Mouse (Mus musculus): ENCODE results near the gene Ankrd13c. TPM values are rescaled to one million over a fixed set of nuclear protein-coding genes. Genes with fewer than 3 reads are reported as not detected.

The Ankrd13c gene
- 26.6 and 27.7 TPM in 2 replicates for polyA plus RNA-seq (2016; fragmentation: Nextera tagmentation; extraction: Ambion mirVana)

DNA sequence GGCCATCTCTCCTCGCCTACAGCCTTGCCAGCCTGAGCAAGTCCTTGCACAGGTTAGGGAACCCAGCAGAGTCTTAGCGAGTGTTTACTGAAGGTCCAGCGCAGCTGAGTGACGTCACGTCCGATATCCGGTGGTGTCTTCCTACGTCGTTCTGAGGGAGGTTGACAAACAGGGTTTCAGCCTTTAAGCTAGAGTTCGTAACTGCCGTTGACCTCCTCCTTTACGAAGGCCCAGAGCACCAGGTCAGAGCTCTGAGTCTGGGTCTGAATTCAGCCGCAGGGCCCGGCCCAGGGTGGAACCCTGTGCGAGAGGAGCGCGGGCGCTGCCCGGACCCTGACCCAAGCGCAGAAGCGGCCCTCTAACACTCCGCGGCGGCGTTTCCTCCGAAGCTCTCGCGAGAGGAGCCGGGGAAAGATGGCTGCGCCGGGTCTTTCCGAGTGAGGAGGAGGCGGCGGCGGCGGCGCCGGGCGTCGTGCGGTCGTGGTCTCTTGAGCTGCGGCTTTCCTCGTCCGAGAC is at the start of gene Ankrd13c:
TSS of gene Ankrd13c (plus strand) at position 397 of the 516 bp plus-strand sequence.
- Histone ChIP-seq H3K27ac (peak within 1 kb of the TSS; percentile 97), H3K36me3 (replicated peaks) (no peaks in the 10 kb centered on the region), H3K27me3 (peaks cover 4% of the 10 kb centered on the region; the same call in 1 of the 2 replicates), H3K4me2 (peak within 1 kb of the TSS; percentile 94), H3K9ac (peak within 1 kb of the TSS; percentile 96), H3K9me3 (no peaks in the 10 kb centered on the region), H3K4me1 (peaks cover 30% of the 10 kb centered on the region), H3K4me3 (replicated peaks) (peak within 1 kb of the TSS; percentile 99)
- WGBS, result under 1% methylated on average over 33 of the region's 45 CpGs
- ATAC-seq (ENCODE audit: low FRiP score), result peak; percentile 97

DNA sequence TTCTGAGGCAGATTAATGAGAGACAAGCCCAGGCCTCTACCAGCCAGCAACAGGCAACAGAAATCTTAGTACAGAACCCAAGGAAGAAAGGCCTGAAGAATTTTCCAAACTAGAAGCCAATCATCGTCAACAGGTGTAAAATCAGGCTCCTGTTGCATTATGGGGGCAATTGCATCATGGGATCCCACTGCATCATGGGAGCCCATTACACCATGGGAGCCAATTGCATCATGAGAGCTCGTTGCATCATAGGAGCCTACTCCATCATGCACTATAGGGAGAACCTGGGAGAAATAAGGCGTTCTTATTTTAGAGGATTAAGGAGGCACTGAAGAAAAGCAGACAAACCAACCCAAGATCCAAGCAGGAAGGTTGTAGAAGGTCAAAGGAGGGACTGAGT is 49.4 kb upstream of the Ankrd13c start:
- Histone ChIP-seq H3K36me3 (replicated peaks) (peaks cover 3% of the 10 kb centered on the region; the same call in 1 of the 2 replicates), H3K9me3 (no peaks in the 10 kb centered on the region), H3K4me3 (replicated peaks) (no peak overlapping the region), H3K27me3 (no peaks in the 10 kb centered on the region), H3K4me1 (no peaks in the 10 kb centered on the region), H3K9ac (no peak overlapping the region), H3K27ac (no peak overlapping the region), H3K4me2 (no peak overlapping the region)
- 84% methylated on average over 3 of the region's 3 CpGs for WGBS
- ATAC-seq (ENCODE audit: low FRiP score), result no peak

DNA sequence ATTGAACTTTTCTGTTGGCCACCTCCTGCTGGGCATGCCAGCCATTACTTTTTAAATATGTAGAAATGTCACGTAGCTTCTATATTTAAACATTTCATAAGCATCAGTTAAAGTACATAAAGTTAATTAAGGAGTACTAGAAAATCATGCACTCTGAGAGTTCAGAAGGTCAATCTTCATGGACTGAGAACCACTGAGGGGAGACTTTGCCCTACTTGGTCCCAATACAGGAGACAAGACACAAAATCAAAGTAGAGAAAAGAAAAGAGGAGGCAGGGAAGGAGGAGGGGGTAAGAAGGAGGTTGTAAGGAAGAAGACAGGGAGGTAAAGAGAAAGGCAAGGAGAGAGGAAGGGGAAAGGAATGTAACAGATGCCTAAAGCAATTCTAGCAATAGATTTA is 47.1 kb upstream of the Ankrd13c start:
- Histone ChIP-seq H3K4me3 (replicated peaks) (no peak overlapping the region), H3K27me3 (no peaks in the 10 kb centered on the region), H3K36me3 (replicated peaks) (peaks cover 3% of the 10 kb centered on the region; the same call in 1 of the 2 replicates), H3K27ac (no peak overlapping the region), H3K9ac (no peak overlapping the region), H3K4me2 (no peak overlapping the region), H3K9me3 (no peaks in the 10 kb centered on the region), H3K4me1 (no peaks in the 10 kb centered on the region)
- no peak for ATAC-seq (ENCODE audit: low FRiP score)
- 92% methylated on average over 1 of the region's 1 CpGs for WGBS

DNA sequence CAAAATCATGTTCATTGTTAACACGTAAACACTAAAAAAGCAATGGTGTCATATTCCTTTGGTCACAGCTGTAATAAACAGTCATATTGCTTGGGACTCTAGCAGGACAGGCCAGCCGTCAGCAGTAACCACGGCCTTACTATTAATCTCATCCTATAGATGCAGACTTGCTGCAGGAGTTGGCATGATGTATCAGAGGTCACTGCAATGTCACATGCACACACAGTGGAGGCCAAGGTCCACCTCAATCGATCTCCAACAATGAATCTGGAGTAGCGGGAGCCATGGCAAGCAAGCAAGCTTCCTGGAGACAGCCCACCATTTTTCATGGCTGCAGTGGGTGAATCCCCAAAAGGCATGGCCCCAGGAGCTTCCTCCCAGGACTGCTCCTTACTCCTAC is 45.3 kb upstream of the Ankrd13c start:
- Histone ChIP-seq H3K9ac (no peak overlapping the region), H3K4me2 (no peak overlapping the region), H3K4me1 (no peaks in the 10 kb centered on the region), H3K27me3 (no peaks in the 10 kb centered on the region), H3K9me3 (no peaks in the 10 kb centered on the region), H3K4me3 (replicated peaks) (no peak overlapping the region), H3K36me3 (replicated peaks) (no peaks in the 10 kb centered on the region; the same call in 1 of the 2 replicates), H3K27ac (no peak overlapping the region)
- 95% methylated on average over 5 of the region's 5 CpGs for WGBS
- ATAC-seq (ENCODE audit: low FRiP score), result no peak

DNA sequence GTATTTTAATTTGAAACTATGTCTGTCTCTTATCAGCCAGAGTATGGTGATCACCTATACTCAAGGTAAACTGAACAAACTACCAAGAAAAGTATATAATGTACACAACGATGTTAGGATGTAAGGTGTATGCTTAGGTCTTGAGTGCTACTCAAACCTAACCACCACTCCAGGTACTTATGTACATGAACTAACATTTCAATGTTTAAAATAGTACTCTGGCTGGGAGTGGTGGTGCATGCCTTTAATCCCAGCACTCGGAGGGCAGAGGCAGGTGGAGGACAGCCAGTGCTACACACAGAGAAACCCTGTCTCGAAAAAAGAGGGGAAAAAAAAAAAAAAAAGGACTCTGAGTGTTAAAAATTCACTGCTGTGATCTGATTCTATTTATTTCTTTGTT is 38.9 kb upstream of the Ankrd13c start:
- H3K36me3 ChIP-seq (replicated peaks), result no peaks in the 10 kb centered on the region; the same call in 1 of the 2 replicates
- no peak for ATAC-seq (ENCODE audit: low FRiP score)
- H3K4me1 ChIP-seq, result no peaks in the 10 kb centered on the region
- no peak overlapping the region for H3K4me2 ChIP-seq
- H3K27me3 ChIP-seq, result no peaks in the 10 kb centered on the region
- H3K4me3 ChIP-seq (replicated peaks), result no peak overlapping the region
- 80% methylated on average over 3 of the region's 3 CpGs for WGBS
- H3K9me3 ChIP-seq, result no peaks in the 10 kb centered on the region
- H3K9ac ChIP-seq, result no peak overlapping the region
- no peak overlapping the region for H3K27ac ChIP-seq

DNA sequence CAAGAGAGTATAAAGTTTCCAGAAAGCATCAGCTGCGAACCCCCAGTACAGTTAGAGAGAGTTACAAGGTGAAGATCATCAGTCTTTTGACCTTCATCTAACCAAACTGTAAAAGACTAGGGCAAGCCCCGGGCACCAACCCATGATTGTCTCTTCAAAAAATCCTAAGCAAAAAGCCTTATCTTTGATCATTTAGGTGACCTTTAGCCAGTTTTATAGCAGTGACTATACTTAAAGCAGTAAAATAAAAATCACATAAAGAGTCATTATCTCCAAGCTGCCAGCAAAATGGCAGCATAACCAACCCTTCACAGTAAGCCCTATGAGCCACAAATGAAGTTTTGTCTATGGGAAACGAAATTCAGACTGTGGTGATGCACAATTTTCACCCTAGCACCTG is 36.8 kb upstream of the Ankrd13c start:
- no peak overlapping the region for H3K27ac ChIP-seq
- H3K4me2 ChIP-seq, result no peak overlapping the region
- no peaks in the 10 kb centered on the region for H3K4me1 ChIP-seq
- WGBS, result 76% methylated on average over 3 of the region's 3 CpGs
- no peak overlapping the region for H3K4me3 ChIP-seq (replicated peaks)
- no peak overlapping the region for H3K9ac ChIP-seq
- no peaks in the 10 kb centered on the region for H3K27me3 ChIP-seq
- no peaks in the 10 kb centered on the region; the same call in 1 of the 2 replicates for H3K36me3 ChIP-seq (replicated peaks)
- H3K9me3 ChIP-seq, result no peaks in the 10 kb centered on the region
- no peak for ATAC-seq (ENCODE audit: low FRiP score)

DNA sequence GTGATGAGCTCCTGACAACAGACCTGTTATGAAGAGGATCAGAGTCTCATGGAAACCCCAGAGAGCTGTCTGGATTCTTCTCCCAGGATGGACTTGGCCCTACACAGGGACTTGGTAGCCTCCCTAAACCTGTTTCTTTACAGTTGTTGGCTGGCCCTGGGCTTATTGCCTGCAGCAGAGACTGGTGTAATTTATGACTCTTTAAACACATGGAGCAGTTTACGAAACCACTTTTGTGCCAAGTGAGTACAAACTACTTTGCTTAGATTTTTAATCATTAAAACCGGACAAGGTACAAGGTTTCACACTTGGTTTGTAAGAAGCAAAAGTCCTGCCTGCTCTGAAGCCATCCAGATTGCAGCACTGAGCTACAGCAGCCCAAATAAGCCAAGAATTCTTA is 34.9 kb upstream of the Ankrd13c start:
- ATAC-seq (ENCODE audit: low FRiP score), result no peak
- no peak overlapping the region for H3K4me3 ChIP-seq (replicated peaks)
- no peak overlapping the region for H3K27ac ChIP-seq
- WGBS, result 97% methylated on average over 2 of the region's 2 CpGs
- H3K27me3 ChIP-seq, result no peaks in the 10 kb centered on the region
- H3K9ac ChIP-seq, result no peak overlapping the region
- H3K9me3 ChIP-seq, result no peaks in the 10 kb centered on the region
- no peaks in the 10 kb centered on the region for H3K36me3 ChIP-seq (replicated peaks)
- H3K4me2 ChIP-seq, result no peak overlapping the region
- no peaks in the 10 kb centered on the region for H3K4me1 ChIP-seq

DNA sequence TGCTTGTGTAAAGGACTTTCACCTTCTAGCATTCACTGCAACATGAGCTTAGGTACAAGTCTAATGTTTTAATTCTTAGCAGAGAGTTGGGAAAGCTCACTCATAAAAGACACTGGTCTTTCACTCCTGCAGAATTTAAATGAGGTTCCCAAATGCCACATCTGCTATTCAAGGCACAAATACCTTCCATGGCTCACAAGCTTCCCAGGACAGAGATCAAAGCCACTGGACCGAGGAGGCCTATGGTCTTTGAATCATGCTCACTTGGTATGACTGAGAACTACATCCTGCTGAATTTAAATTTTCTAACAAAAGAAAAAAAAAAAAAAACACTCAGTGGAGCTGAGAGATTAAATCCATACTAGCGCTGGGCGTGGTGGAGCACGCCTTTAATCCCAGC is 30.7 kb upstream of the Ankrd13c start:
- Histone ChIP-seq H3K4me2 (no peak overlapping the region), H3K9me3 (no peaks in the 10 kb centered on the region), H3K27me3 (no peaks in the 10 kb centered on the region), H3K4me1 (no peaks in the 10 kb centered on the region), H3K36me3 (replicated peaks) (no peaks in the 10 kb centered on the region), H3K4me3 (replicated peaks) (no peak overlapping the region), H3K27ac (no peak overlapping the region), H3K9ac (no peak overlapping the region)
- 71% methylated on average over 4 of the region's 4 CpGs for WGBS
- ATAC-seq (ENCODE audit: low FRiP score), result no peak

DNA sequence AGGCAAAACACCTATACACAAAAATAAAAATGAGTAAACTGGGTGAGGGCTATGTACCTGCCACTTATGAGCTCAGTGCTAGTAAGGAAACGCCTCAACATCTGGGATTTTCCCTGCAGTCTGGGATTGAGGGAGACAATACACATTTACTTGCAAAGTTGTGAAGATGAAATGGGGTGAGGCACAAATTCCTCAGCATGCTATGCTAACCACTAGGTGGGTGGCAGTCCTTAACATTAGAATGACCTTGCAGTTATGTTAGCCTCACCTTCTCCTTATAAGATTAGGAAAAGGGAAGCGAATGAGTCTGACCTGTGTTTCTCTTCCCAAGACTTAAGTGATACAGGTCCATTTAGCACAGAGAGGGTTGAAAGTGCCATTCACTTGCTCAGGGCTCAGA is 25.7 kb upstream of the Ankrd13c start:
- ATAC-seq (ENCODE audit: low FRiP score), result no peak
- Histone ChIP-seq H3K27ac (no peak overlapping the region), H3K27me3 (no peaks in the 10 kb centered on the region), H3K4me2 (no peak overlapping the region), H3K36me3 (replicated peaks) (no peaks in the 10 kb centered on the region), H3K9ac (no peak overlapping the region), H3K4me1 (peaks cover 6% of the 10 kb centered on the region; the same call in 1 of the 2 replicates), H3K9me3 (no peaks in the 10 kb centered on the region), H3K4me3 (replicated peaks) (no peak overlapping the region)
- WGBS, result 89% methylated on average over 2 of the region's 2 CpGs

DNA sequence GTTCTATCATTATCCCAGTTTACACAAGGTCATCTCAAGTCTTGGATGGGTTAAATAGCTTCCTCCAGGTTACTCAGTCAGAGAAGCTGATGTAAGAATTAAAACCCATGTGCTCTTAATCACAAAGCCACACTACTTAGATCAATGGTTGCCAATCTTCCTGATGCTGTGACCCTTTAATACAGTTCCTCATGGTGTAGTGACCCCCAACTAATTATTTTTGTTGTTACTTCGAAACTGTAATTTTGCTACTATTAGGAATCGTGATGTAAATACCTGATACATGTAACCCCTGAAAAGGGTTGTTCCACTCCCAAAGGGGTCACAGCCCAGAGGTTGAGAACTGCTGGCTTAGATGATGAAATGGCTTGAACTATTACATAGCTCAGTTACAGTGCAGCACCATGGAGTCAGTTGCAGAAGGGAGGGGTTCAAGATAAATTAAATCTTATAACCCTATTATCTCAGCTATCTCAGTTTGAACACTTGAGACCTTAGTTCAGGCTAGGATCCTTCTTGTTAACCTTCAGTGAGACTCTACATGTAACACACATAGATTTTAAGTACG is 23.7 kb upstream of the Ankrd13c start:
- Histone ChIP-seq H3K4me3 (replicated peaks) (no peak overlapping the region), H3K27ac (no peak overlapping the region), H3K4me1 (peaks cover 6% of the 10 kb centered on the region; the same call in 1 of the 2 replicates), H3K27me3 (no peaks in the 10 kb centered on the region), H3K4me2 (no peak overlapping the region), H3K36me3 (replicated peaks) (no peaks in the 10 kb centered on the region), H3K9ac (no peak overlapping the region), H3K9me3 (no peaks in the 10 kb centered on the region)
- 76% methylated on average over 3 of the region's 3 CpGs for WGBS
- ATAC-seq (ENCODE audit: low FRiP score), result no peak

DNA sequence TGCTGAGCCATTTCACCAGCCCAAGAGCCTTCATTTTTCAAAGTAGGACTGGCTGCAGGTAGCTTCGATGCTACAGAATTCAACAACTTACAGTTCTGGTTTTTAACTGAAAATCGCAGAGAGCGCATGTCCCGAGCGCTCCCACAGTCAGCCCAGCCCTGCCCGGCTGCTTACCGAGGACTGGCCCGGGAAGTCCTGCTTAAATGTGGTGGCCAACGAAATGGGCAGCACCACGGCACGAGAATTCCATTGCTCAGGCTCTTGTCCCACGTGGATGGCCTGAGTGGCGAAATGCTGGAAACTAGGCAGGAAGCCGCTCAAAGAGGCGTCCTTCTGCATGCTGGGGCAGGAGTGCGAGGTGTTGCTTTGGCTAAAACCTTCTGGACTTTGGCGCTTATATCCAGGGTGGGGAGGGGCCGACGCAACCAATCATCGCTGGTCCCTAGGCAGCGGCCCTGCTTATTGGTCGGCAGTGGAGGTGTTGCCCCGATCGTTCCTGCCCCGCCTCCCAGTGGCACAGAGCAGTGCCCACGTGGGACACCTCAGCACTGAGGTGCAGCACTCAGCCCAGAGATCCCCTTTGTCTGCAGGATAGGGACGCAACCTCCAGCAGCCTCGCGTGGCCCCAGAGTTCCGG is 22.2 kb upstream of the Ankrd13c start, which contains the start of gene Cth:
TSS of gene Cth (minus strand) at position 386 of the 637 bp plus-strand sequence.
- Histone ChIP-seq H3K4me3 (replicated peaks) (peak within 1 kb of the TSS; percentile 50), H3K4me1 (peaks cover 6% of the 10 kb centered on the region; the same call in 1 of the 2 replicates), H3K27me3 (no peaks in the 10 kb centered on the region), H3K27ac (no peak within 1 kb of the TSS), H3K9me3 (no peaks in the 10 kb centered on the region), H3K36me3 (replicated peaks) (no peaks in the 10 kb centered on the region), H3K4me2 (peak within 1 kb of the TSS; percentile 79), H3K9ac (peak within 1 kb of the TSS; percentile 48)
- under 1% methylated on average over 30 of the region's 30 CpGs for WGBS
- ATAC-seq (ENCODE audit: low FRiP score), result peak; percentile 100

DNA sequence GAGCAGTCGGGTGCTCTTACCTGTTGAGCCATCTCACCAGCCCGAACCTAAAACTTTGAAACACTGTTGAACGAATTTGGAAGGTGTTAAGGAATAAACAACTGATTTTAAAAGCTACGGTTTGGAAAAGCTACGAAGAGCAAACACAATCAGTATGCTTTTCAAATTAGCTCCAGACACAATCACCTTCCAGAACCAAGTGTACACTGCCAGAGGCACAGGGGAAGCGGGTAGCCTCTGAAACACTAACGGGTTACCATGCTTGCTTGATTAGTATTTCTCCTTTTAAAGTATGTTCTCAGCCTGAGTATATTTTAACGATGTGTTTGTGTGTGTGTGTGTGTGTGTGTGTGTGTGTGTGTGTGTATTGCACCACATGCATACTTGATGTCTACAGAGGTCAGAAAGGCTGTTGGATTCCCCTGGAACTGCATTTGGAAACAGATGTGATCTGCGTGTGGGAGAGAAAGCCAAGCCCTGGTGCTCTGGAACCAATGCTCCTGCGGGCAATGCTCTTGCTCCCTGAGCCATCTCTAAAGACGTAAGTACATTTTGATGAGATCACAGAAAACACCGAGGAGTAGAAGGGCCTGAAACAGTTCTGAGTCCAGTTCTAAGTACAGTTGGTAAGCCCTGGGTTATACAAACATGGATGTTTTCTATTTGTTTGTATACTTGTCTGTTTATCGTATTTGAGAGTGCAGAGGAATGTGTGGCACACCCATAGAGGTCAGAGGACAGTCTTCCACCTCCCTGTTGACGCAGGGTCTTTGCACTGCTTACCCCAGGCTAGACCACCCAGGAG is 21.1 kb upstream of the Ankrd13c start:
- H3K27me3 ChIP-seq, result no peaks in the 10 kb centered on the region

More for the DNA sequence above, 21.1 kb upstream of the Ankrd13c start:
- Histone ChIP-seq H3K4me1 (peaks cover 6% of the 10 kb centered on the region; the same call in 1 of the 2 replicates), H3K4me2 (no peak overlapping the region), H3K4me3 (replicated peaks) (no peak overlapping the region), H3K27ac (no peak overlapping the region), H3K36me3 (replicated peaks) (no peaks in the 10 kb centered on the region), H3K9ac (no peak overlapping the region), H3K9me3 (no peaks in the 10 kb centered on the region)
- WGBS, result 85% methylated on average over 14 of the region's 14 CpGs
- ATAC-seq (ENCODE audit: low FRiP score), result no peak

Data from forebrain, embryonic 12.5 days (tissue).